Mouse (Mus musculus) embryonic facial prominence, embryonic 13.5 days (tissue): ENCODE results near the gene Slc39a8. TPM values are rescaled to one million over a fixed set of nuclear protein-coding genes. Genes with fewer than 3 reads are reported as not detected.

Experiments used
- ATAC-seq: fragments of 200-750 bp; cut with Nextera tagmentation; 2 replicates; pipeline ENCODE4 v1.8.0; 2017; ENCODE audit warnings: low read depth; ENCODE audit not compliant: insufficient number of reproducible peaks, insufficient read depth, low FRiP score, low TSS enrichment
- H3K27ac ChIP-seq: fragments of 300-500 bp; sonication (generic); 2 replicates; pipeline ENCODE4 v1.5.1; 2015; ENCODE audit warnings: moderate library complexity, mild to moderate bottlenecking, inconsistent platforms
- H3K27me3 ChIP-seq: fragments of 300-500 bp; sonication (generic); 2 replicates; pipeline ENCODE4 v1.6.1; 2015; ENCODE audit warnings: mild to moderate bottlenecking, inconsistent platforms
- H3K36me3 ChIP-seq: fragments of 300-500 bp; sonication (generic); 2 replicates; pipeline ENCODE4 v1.6.1; 2015; ENCODE audit warnings: mild to moderate bottlenecking, inconsistent platforms
- H3K4me1 ChIP-seq: fragments of 300-500 bp; sonication (generic); 2 replicates; pipeline ENCODE4 v1.6.1; 2015; ENCODE audit warnings: inconsistent platforms
- H3K4me2 ChIP-seq: fragments of 300-500 bp; sonication (generic); 2 replicates; pipeline ENCODE4 v1.6.1; 2015; ENCODE audit warnings: moderate library complexity, mild to moderate bottlenecking, inconsistent platforms
- H3K4me3 ChIP-seq: fragments of 300-500 bp; sonication (generic); 2 replicates; pipeline ENCODE4 v1.5.1; 2015; ENCODE audit warnings: mild to moderate bottlenecking, inconsistent platforms
- H3K9ac ChIP-seq: fragments of 300-500 bp; sonication (generic); 2 replicates; pipeline ENCODE4 v1.6.1; 2015; ENCODE audit warnings: mild to moderate bottlenecking, inconsistent platforms
- H3K9me3 ChIP-seq: fragments of 300-500 bp; sonication (generic); 2 replicates; pipeline ENCODE4 v1.6.1; 2016; ENCODE audit warnings: inconsistent platforms
- WGBS: fragments of 180-500 bp; shearing (Covaris S2); methylation state at CpG from one replicate; pipeline ENCODE4 v1.1.7; 2015; ENCODE audit warnings: mixed read lengths; 5-methylcytosine and 5-hydroxymethylcytosine counted together
- polyA plus RNA-seq: library from polyadenylated mRNA; unstranded; fragments of >200 nt; fragmentation: Nextera tagmentation; extraction: Ambion mirVana; gene quantifications from 2 replicates; pipeline ENCODE4 v1.2.1, GENCODE M21; 2015

Gene Slc39a8
- polyA plus RNA-seq, 1 experiment from 2014 or later = 11.3 TPM

GRCm38 (mm10) chr3:135926729-135927128, 101.7 kb downstream of the Slc39a8 start:
- Histone ChIP-seq H3K4me1 (no peaks in the 10 kb centered on the region), H3K4me2 (no peak overlapping the region), H3K27ac (no peak overlapping the region), H3K9ac (no peak overlapping the region), H3K27me3 (no peaks in the 10 kb centered on the region), H3K4me3 (no peak overlapping the region), H3K9me3 (no peaks in the 10 kb centered on the region), H3K36me3 (no peaks in the 10 kb centered on the region)
- 27% methylated on average over 1 of the region's 1 CpGs for WGBS
- no peak for ATAC-seq

- Histone ChIP-seq H3K4me3 (no peak overlapping the region), H3K9me3 (no peaks in the 10 kb centered on the region), H3K27ac (no peak overlapping the region), H3K4me1 (no peaks in the 10 kb centered on the region), H3K36me3 (no peaks in the 10 kb centered on the region), H3K9ac (no peak overlapping the region), H3K4me2 (no peak overlapping the region), H3K27me3 (no peaks in the 10 kb centered on the region)
- ATAC-seq = no peak
- 72% methylated on average over 4 of the region's 4 CpGs for WGBS
Measured at GRCm38 (mm10) chr3:135928184-135928583, 103.1 kb downstream of the Slc39a8 start.

- H3K36me3 ChIP-seq = no peaks in the 10 kb centered on the region
- no peak overlapping the region for H3K27ac ChIP-seq
- no peak overlapping the region for H3K9ac ChIP-seq
- no peaks in the 10 kb centered on the region for H3K9me3 ChIP-seq
- no peaks in the 10 kb centered on the region for H3K27me3 ChIP-seq
- 49% methylated on average over 2 of the region's 2 CpGs for WGBS
- H3K4me1 ChIP-seq = no peaks in the 10 kb centered on the region
- H3K4me3 ChIP-seq = no peak overlapping the region
- no peak overlapping the region for H3K4me2 ChIP-seq
- ATAC-seq = no peak
Measured at GRCm38 (mm10) chr3:135937455-135937854, 112.4 kb downstream of the Slc39a8 start.

Other genes starting within 250 kb of the Slc39a8 start
- gene Nfkb1, start 133.7 kb upstream of the Slc39a8 start, polyA plus RNA-seq = 20.4 and 25.2 TPM in 2 replicates